Mouse (Mus musculus): ENCODE data around the gene Fbxo27. TPM values are rescaled to one million over a fixed set of nuclear protein-coding genes. Genes with fewer than 3 reads are reported as not detected.
"Not testable (repeated sequence)": the region's sequence is repeated elsewhere in the genome, so short reads cannot be mapped to it uniquely, and the experiment has no call there.

Gene Fbxo27
- polyA plus RNA-seq, 1 experiment from 2014 or later: 0.29 TPM

GRCm38 (mm10) chr7:28675746-28676145 lies 16.9 kb upstream of the Fbxo27 start:
- Histone ChIP-seq H3K9ac (no peak overlapping the region), H3K9me3 (replicated peaks) (no peaks in the 10 kb centered on the region), H3K4me1 (replicated peaks) (no peaks in the 10 kb centered on the region), H3K27me3 (no peaks in the 10 kb centered on the region), H3K4me3 (replicated peaks) (no peak overlapping the region), H3K27ac (no peak overlapping the region), H3K36me3 (no peaks in the 10 kb centered on the region), H3K4me2 (no peak overlapping the region)
- WGBS (ENCODE audit: insufficient replicate concordance): 30% methylated on average over 11 of the region's 11 CpGs
- ATAC-seq (ENCODE audit: low read depth) (no peak), DNase-seq (no peak)

DNA sequence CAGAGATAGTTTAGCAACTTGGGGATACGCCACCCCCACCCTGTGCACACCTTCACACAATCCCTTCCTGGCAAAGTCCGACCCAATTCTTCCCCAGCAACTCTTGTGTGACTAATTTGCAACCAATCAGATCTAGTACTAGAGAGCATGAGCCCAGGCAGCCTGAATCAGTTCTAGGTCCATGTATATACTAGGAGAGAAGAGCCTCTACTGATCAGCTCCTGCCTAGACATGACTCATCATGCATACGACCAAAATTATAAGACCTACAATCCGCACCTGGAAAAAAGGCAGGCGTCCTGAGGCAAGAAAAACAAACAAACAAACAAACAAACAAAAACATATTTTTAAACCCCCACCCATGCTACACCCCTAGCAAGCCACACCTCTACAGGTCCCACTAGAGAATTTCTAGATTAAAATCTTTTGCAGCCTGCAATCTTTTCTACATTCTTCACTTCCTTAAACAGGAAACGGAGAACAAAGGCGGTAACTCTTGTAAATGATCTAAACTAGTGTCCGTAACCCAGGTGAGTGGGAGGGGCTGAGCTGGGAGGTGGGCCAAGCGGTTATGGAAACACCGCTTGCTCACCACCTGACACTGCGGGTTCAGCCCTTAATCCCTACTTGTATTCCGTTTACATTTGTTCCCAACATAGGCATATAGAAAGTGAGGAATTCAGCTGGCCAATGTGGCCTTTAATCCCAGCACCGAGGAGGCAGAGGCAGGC lies 15.7 kb upstream of the Fbxo27 start:
- ATAC-seq (ENCODE audit: low read depth) (no peak), DNase-seq (no peak)
- Histone ChIP-seq H3K9ac (no peak overlapping the region), H3K27ac (no peak overlapping the region), H3K36me3 (no peaks in the 10 kb centered on the region), H3K4me1 (replicated peaks) (no peaks in the 10 kb centered on the region), H3K9me3 (replicated peaks) (no peaks in the 10 kb centered on the region), H3K4me3 (replicated peaks) (no peak overlapping the region), H3K27me3 (no peaks in the 10 kb centered on the region), H3K4me2 (no peak overlapping the region)
- 62% methylated on average over 13 of the region's 13 CpGs for WGBS (ENCODE audit: insufficient replicate concordance)

DNA sequence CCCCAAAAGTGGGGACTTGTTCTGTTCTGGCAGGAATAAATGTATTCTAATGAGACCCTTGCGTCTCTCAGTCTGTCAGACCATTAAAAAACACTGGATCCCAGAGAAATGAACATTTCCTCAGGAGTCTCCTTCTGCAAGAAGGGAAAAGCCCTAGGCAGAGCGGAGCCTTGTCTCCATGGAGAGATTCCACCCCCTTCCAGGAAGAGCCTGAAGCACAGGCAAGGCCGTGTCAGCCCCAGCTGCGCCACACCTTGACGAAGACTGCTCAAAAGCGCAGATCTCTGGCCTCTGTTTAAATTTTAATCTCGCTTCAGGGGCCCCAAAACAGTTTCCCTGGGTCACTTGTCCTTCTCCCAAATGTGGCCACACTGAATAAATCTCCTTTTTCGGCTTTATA lies 15.0 kb upstream of the Fbxo27 start:
- 72% methylated on average over 8 of the region's 8 CpGs for WGBS (ENCODE audit: insufficient replicate concordance)
- Histone ChIP-seq H3K4me3 (replicated peaks) (no peak overlapping the region), H3K9ac (no peak overlapping the region), H3K27ac (no peak overlapping the region), H3K4me1 (replicated peaks) (no peaks in the 10 kb centered on the region), H3K27me3 (no peaks in the 10 kb centered on the region), H3K36me3 (no peaks in the 10 kb centered on the region), H3K9me3 (replicated peaks) (no peaks in the 10 kb centered on the region), H3K4me2 (no peak overlapping the region)
- ATAC-seq (ENCODE audit: low read depth) (no peak), DNase-seq (no peak)

- WGBS (ENCODE audit: insufficient replicate concordance): 62% methylated on average over 7 of the region's 7 CpGs
- Histone ChIP-seq H3K4me3 (replicated peaks) (no peak overlapping the region), H3K4me2 (no peak overlapping the region), H3K4me1 (replicated peaks) (peaks cover 15% of the 10 kb centered on the region), H3K9ac (no peak overlapping the region), H3K27ac (no peak overlapping the region), H3K36me3 (no peaks in the 10 kb centered on the region), H3K9me3 (replicated peaks) (no peaks in the 10 kb centered on the region), H3K27me3 (peaks cover 38% of the 10 kb centered on the region)
- ATAC-seq (ENCODE audit: low read depth): no peak
- no peak for DNase-seq
These were observed 1.6 kb upstream of the Fbxo27 start for GRCm38 (mm10) chr7:28691075-28691474.

GRCm38 (mm10) chr7:28693321-28693966 lies 795 bp downstream of the Fbxo27 start:
- 1% methylated on average over 38 of the region's 38 CpGs for WGBS (ENCODE audit: insufficient replicate concordance)
- no peaks in the 10 kb centered on the region for H3K9me3 ChIP-seq (replicated peaks)
- no peaks in the 10 kb centered on the region for H3K36me3 ChIP-seq
- DNase-seq: peak; percentile 50
- peak overlapping the region; percentile 17; the same call in 1 of the 2 replicates for H3K9ac ChIP-seq
- peak overlapping the region; percentile 49 for H3K4me3 ChIP-seq (replicated peaks)
- peaks cover 38% of the 10 kb centered on the region for H3K27me3 ChIP-seq
- H3K27ac ChIP-seq: no peak overlapping the region
- H3K4me1 ChIP-seq (replicated peaks): peaks cover 15% of the 10 kb centered on the region
- peak; percentile 65 for ATAC-seq (ENCODE audit: low read depth)
- H3K4me2 ChIP-seq: peak overlapping the region; percentile 68

- Histone ChIP-seq H3K27ac (no peak overlapping the region), H3K4me3 (replicated peaks) (no peak overlapping the region), H3K4me2 (no peak overlapping the region), H3K4me1 (replicated peaks) (peaks cover 15% of the 10 kb centered on the region), H3K27me3 (peaks cover 38% of the 10 kb centered on the region), H3K36me3 (no peaks in the 10 kb centered on the region), H3K9me3 (replicated peaks) (no peaks in the 10 kb centered on the region), H3K9ac (no peak overlapping the region)
- DNase-seq (no peak), ATAC-seq (ENCODE audit: low read depth) (no peak)
- WGBS (ENCODE audit: insufficient replicate concordance): 15% methylated on average over 14 of the region's 14 CpGs
These were observed 1.8 kb downstream of the Fbxo27 start for GRCm38 (mm10) chr7:28694423-28694822.

DNA sequence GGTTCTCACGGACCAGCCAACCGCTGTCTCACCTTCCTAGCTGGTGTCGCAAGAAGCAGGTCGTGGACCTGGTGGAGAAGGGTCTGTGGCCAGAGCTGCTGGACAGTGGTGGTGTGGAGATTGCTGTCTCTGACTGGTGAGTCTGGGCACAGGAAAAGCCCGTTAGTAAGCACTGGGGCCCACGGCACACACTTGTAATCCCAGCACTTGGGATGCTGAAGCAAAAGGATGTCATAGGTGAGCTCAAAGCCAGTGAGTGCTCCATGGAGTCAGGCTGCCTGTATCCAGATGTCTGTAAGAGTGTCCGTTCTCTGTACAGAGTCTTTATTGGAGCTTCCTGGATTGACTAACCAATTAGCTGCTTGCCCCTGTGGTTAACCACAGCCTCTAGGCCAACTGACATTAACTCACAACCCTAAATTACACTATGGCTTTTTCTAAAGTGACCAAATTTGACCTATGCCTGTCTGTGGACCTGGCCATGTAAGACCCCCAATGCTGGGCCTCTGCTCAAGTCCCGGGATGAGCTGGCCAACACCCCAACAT lies 2.4 kb downstream of the Fbxo27 start:
- Histone ChIP-seq H3K4me3 (replicated peaks) (no peak overlapping the region), H3K4me1 (replicated peaks) (peaks cover 15% of the 10 kb centered on the region)

DNA sequence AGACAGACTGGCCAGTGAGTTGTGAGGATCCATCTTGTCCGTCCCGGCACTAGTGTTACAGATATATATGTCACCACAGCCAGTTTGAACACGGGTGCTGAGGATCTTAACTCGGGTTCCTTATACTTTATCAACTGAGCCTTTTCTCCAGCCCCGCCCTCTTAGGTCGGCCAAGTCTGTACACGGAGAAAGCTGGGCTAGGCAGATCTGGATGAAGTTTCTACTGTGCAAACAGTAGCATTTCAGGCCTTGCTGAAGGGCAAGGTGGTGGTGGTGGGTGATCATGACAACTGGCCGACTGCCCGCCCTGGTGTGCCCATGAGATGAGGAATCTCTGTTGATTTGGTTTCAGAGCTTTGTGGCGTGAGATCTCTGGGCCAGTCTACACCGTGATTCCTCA lies 4.6 kb downstream of the Fbxo27 start:
- ATAC-seq (ENCODE audit: low read depth): no peak
- H3K4me2 ChIP-seq: no peak overlapping the region
- H3K27me3 ChIP-seq: peaks cover 28% of the 10 kb centered on the region
- WGBS (ENCODE audit: insufficient replicate concordance): 57% methylated on average over 11 of the region's 11 CpGs
- H3K4me1 ChIP-seq (replicated peaks): peaks cover 15% of the 10 kb centered on the region
- H3K4me3 ChIP-seq (replicated peaks): no peak overlapping the region
- 0 out of 2 replicates have a peak, but pooled peaks cover 4% of the 10 kb centered on the region for H3K9me3 ChIP-seq (replicated peaks)
- DNase-seq: no peak
- H3K9ac ChIP-seq: no peak overlapping the region
- no peak overlapping the region for H3K27ac ChIP-seq
- no peaks in the 10 kb centered on the region for H3K36me3 ChIP-seq

More for the DNA sequence above, 2.4 kb downstream of the Fbxo27 start:
- H3K9me3 ChIP-seq (replicated peaks): no peaks in the 10 kb centered on the region
- no peaks in the 10 kb centered on the region for H3K36me3 ChIP-seq
- H3K4me2 ChIP-seq: no peak overlapping the region
- DNase-seq: no peak
- ATAC-seq (ENCODE audit: low read depth): no peak
- no peak overlapping the region for H3K27ac ChIP-seq
- no peak overlapping the region for H3K9ac ChIP-seq
- H3K27me3 ChIP-seq: peaks cover 38% of the 10 kb centered on the region
- WGBS (ENCODE audit: insufficient replicate concordance): 35% methylated on average over 8 of the region's 8 CpGs

- no peak overlapping the region for H3K9ac ChIP-seq
- H3K9me3 ChIP-seq (replicated peaks): 0 out of 2 replicates have a peak, but pooled peaks cover 4% of the 10 kb centered on the region
- no peak overlapping the region for H3K4me2 ChIP-seq
- H3K36me3 ChIP-seq: no peaks in the 10 kb centered on the region
- no peaks in the 10 kb centered on the region for H3K4me1 ChIP-seq (replicated peaks)
- H3K27ac ChIP-seq: no peak overlapping the region
- no peaks in the 10 kb centered on the region for H3K27me3 ChIP-seq
- DNase-seq (no peak), ATAC-seq (ENCODE audit: low read depth) (no peak)
- no peak overlapping the region for H3K4me3 ChIP-seq (replicated peaks)
- 71% methylated on average over 4 of the region's 4 CpGs for WGBS (ENCODE audit: insufficient replicate concordance)
These were observed 7.6 kb downstream of the Fbxo27 start for GRCm38 (mm10) chr7:28700269-28700668.

- ATAC-seq (ENCODE audit: low read depth); H3K27me3 ChIP-seq; H3K4me3 ChIP-seq (replicated peaks); H3K36me3 ChIP-seq; H3K4me1 ChIP-seq (replicated peaks); DNase-seq; H3K27ac ChIP-seq; H3K9me3 ChIP-seq (replicated peaks); H3K4me2 ChIP-seq; H3K9ac ChIP-seq: not testable (repeated sequence)
- 79% methylated on average over 12 of the region's 12 CpGs for WGBS (ENCODE audit: insufficient replicate concordance)
These were observed 8.7 kb downstream of the Fbxo27 start for GRCm38 (mm10) chr7:28701306-28701705.

DNA sequence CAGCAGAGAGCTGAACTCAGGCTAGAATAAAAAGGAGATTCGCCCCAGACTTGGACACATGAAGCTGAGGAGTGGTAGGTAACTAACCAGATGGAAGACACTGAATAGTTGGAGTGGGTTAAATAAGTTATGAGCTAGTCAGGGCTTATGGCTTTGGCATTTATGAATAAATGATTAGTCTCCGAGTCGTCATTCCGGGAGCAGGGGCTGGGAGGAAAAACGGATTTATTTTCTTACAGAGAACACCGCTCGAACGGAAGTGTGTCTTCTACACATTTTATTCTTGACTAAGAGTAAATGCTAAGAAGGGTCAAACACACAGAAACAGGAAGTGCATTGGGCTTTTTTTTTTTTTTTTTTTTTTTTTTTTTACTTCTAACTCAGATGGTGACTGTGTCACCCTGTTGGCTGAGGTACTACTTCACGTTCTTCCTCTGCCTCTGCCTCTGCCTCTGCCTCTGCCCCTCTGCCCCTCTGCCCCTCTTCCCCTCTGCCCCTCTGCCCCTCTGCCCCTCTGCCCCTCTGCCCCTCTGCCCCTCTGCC lies 10.0 kb downstream of the Fbxo27 start:
- DNase-seq (no peak), ATAC-seq (ENCODE audit: low read depth) (no peak)
- 0 out of 2 replicates have a peak, but pooled peaks cover 4% of the 10 kb centered on the region for H3K9me3 ChIP-seq (replicated peaks)
- no peak overlapping the region for H3K4me2 ChIP-seq
- H3K4me3 ChIP-seq (replicated peaks): no peak overlapping the region
- H3K36me3 ChIP-seq: no peaks in the 10 kb centered on the region
- H3K9ac ChIP-seq: no peak overlapping the region
- no peaks in the 10 kb centered on the region for H3K4me1 ChIP-seq (replicated peaks)
- H3K27ac ChIP-seq: no peak overlapping the region
- 46% methylated on average over 9 of the region's 9 CpGs for WGBS (ENCODE audit: insufficient replicate concordance)
- H3K27me3 ChIP-seq: no peaks in the 10 kb centered on the region
